Mouse (Mus musculus) left cerebral cortex, postnatal 4 days (tissue): Measurements from ENCODE around the gene Fbxw26. TPM values are rescaled to one million over a fixed set of nuclear protein-coding genes. Genes with fewer than 3 reads are reported as not detected.
"Not testable (repeated sequence)": the region's sequence is repeated elsewhere in the genome, so short reads cannot be mapped to it uniquely, and the experiment has no call there.

Experiments
- DNase-seq: peaks from one replicate; pipeline ENCODE4 v3.0.0-alpha.2; 2022
- intact Hi-C: fragments of 180-260 bp; cut with DNase I; formaldehyde crosslinking; loops from one replicate; pipeline ENCODE4 v1.15.1; 2025
- total RNA-seq, 2 experiments: library from RNA; stranded (reverse); gene quantifications; 2 replicates each; pipeline ENCODE4 v1.2.3; 2021

The Fbxw26 gene
- total RNA-seq, result not detected

GRCm38 (mm10) chr9:109745989-109746388 is at the start of gene Fbxw26:
TSS of gene Fbxw26 (minus strand) at chr9:109746089.
- DNase-seq, intact Hi-C loops: not testable (repeated sequence)

GRCm38 (mm10) chr9:109795221-109795620 is 49.3 kb upstream of the Fbxw26 start:
- intact Hi-C loops, result no loop called here
- no peak for DNase-seq

GRCm38 (mm10) chr9:109790570-109790969 is 44.7 kb upstream of the Fbxw26 start, which contains the start of gene Fbxw27:
TSS of gene Fbxw27 (minus strand) at chr9:109790670.
- intact Hi-C loops, DNase-seq: not testable (repeated sequence)

GRCm38 (mm10) chr9:109766841-109767240 is 21.0 kb upstream of the Fbxw26 start:
- intact Hi-C loops, DNase-seq: not testable (repeated sequence)

- DNase-seq, intact Hi-C loops: not testable (repeated sequence)
Measured at GRCm38 (mm10) chr9:109702600-109702999, 43.3 kb downstream of the Fbxw26 start, which contains the start of gene Fbxw18. TSS of gene Fbxw18 (minus strand) at chr9:109702700.

- intact Hi-C loops, result no loop called here
- peak; percentile 46 for DNase-seq
Measured at GRCm38 (mm10) chr9:109685299-109685698, 60.6 kb downstream of the Fbxw26 start.

Other genes with a start within 250 kb of the Fbxw26 start
- not detected for gene Fbxw15, start 177.8 kb downstream of the Fbxw26 start, total RNA-seq
- gene Fbxw24, start 120.0 kb downstream of the Fbxw26 start, total RNA-seq, result not detected
- not detected for gene Fbxw25, start 81.4 kb downstream of the Fbxw26 start, total RNA-seq
- gene Fbxw18, start 43.4 kb downstream of the Fbxw26 start, total RNA-seq, result not detected
- gene Fbxw27, start 44.6 kb upstream of the Fbxw26 start, total RNA-seq, result not detected
- not detected for gene Spink8, start 66.2 kb upstream of the Fbxw26 start, total RNA-seq
- 10 to 100 TPM; 22.7 to 25.3 TPM for gene Nme6, start 86.7 kb upstream of the Fbxw26 start, total RNA-seq
- not detected for gene Camp, start 103.5 kb upstream of the Fbxw26 start, total RNA-seq
- gene Cdc25a, start 129.5 kb upstream of the Fbxw26 start, total RNA-seq, result 10 to 100 TPM in 1 of 2 experiments, 1 to 10 TPM in 1; 9.9 to 10.3 TPM
- 100 to 1,000 TPM; 477 to 488 TPM for gene Map4, start 185.4 kb upstream of the Fbxw26 start, total RNA-seq